Mouse (Mus musculus) hindbrain, postnatal 0 days (tissue): Measurements from ENCODE around the gene Ap5z1. TPM values are rescaled to one million over a fixed set of nuclear protein-coding genes. Genes with fewer than 3 reads are reported as not detected.

Experiments
- ATAC-seq: fragments of 200-750 bp; cut with Nextera tagmentation; 2 replicates; pipeline ENCODE4 v1.8.0; 2017; ENCODE audit warnings: mild to moderate bottlenecking, moderate TSS enrichment, moderate library complexity
- DNase-seq: peaks from one replicate; pipeline ENCODE4 v3.0.0-alpha.2; 2015; ENCODE audit warnings: low spot score
- H3K27ac ChIP-seq: fragments of 300-500 bp; sonication (generic); 2 replicates; pipeline ENCODE4 v1.5.1; 2014; ENCODE audit warnings: mild to moderate bottlenecking
- H3K27me3 ChIP-seq: fragments of 300-500 bp; sonication (generic); 2 replicates; pipeline ENCODE4 v1.6.1; 2014; ENCODE audit warnings: low read length, mixed read lengths; ENCODE audit not compliant: insufficient read depth
- H3K36me3 ChIP-seq: fragments of 300-500 bp; sonication (generic); 2 replicates; pipeline ENCODE4 v1.6.1; 2014; ENCODE audit warnings: low read length, mixed read lengths; ENCODE audit not compliant: insufficient read depth
- H3K4me1 ChIP-seq: fragments of 300-500 bp; sonication (generic); 2 replicates; pipeline ENCODE4 v1.6.1; 2014; ENCODE audit warnings: antibody characterized with exemption, low read length, mixed read lengths; ENCODE audit not compliant: insufficient read depth
- H3K4me2 ChIP-seq: fragments of 300-500 bp; sonication (generic); 2 replicates; pipeline ENCODE4 v1.6.1; 2014; ENCODE audit warnings: low read depth, mild to moderate bottlenecking, low read length, moderate library complexity, mixed read lengths
- H3K4me3 ChIP-seq: fragments of 300-500 bp; sonication (generic); 2 replicates; pipeline ENCODE4 v1.5.1; 2014; ENCODE audit warnings: low read length
- H3K9ac ChIP-seq: fragments of 300-500 bp; sonication (generic); replicated peaks from 2 replicates; pipeline ENCODE4 v1.6.1; 2014; ENCODE audit warnings: mild to moderate bottlenecking, low read length, moderate library complexity, mixed read lengths
- H3K9me3 ChIP-seq: fragments of 300-500 bp; sonication (generic); 2 replicates; pipeline ENCODE4 v1.6.1; 2016; ENCODE audit warnings: low read length, mixed read lengths
- CTCF ChIP-seq: IDR thresholded peaks from 2 replicates; pipeline ENCODE4 v1.5.1; 2016; ENCODE audit warnings: antibody characterized with exemption, control low read depth, low read depth
- WGBS: fragments of 180-500 bp; shearing (Covaris S2); extraction: QIAGEN DNeasy Blood & Tissue Kit; methylation state at CpG from one replicate; pipeline ENCODE4 v1.1.7; 2014; 5-methylcytosine and 5-hydroxymethylcytosine counted together
- polyA plus RNA-seq: library from polyadenylated mRNA; unstranded; fragments of >200 nt; fragmentation: Nextera tagmentation; extraction: Ambion mirVana; gene quantifications from 2 replicates; pipeline ENCODE4 v1.2.1, GENCODE M21; 2015
- total RNA-seq: library from RNA; depleted of rRNA; stranded (reverse); fragments of >200 nt; gene quantifications from 2 replicates; pipeline ENCODE4 v1.2.3, GENCODE M21; 2014

Ap5z1 gene
- total and polyA plus RNA-seq, 2 experiments from 2014 or later: 7.5 to 22.1 TPM

- ATAC-seq (0 out of 2 replicates have a peak, but pooled peaks have one; percentile 10), DNase-seq (peak; percentile 55)
- Histone ChIP-seq H3K4me1 (no peaks in the 10 kb centered on the region), H3K9ac (no peak overlapping the region), H3K27ac (peak overlapping the region; percentile 27; the same call in 1 of the 2 replicates), H3K36me3 (no peaks in the 10 kb centered on the region), H3K4me3 (no peak overlapping the region), H3K9me3 (no peaks in the 10 kb centered on the region), H3K27me3 (no peaks in the 10 kb centered on the region), H3K4me2 (no peak overlapping the region)
- peak; percentile 31 for TF ChIP-seq CTCF
- 52% methylated on average over 14 of the region's 14 CpGs for WGBS
These were observed 31.8 kb downstream of the Ap5z1 start for GRCm38 (mm10) chr5:142495321-142496096.

DNA sequence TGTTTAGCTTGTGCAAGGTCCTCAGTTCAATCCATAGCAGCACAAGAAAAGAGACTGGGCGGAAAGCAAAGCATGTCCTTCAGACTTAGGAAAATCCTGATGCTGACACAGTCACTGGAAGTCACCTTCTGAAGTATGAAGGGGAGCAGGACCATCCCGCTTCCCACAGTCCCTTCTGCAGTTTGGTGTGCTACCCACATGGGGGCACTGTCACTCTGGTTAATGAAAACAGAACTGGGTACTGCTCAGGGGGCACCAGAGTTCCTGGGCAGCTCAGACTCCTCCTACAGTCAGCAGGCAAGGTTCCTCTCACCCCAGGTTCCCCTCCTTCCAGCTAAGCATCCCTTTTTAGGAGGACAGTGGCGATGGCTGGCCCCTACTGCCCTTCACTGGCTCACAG lies 35.2 kb downstream of the Ap5z1 start:
- H3K4me2 ChIP-seq: no peak overlapping the region
- peak; percentile 27; the same call in 1 of the 2 replicates for ATAC-seq
- 31% methylated on average over 3 of the region's 3 CpGs for WGBS

DNA sequence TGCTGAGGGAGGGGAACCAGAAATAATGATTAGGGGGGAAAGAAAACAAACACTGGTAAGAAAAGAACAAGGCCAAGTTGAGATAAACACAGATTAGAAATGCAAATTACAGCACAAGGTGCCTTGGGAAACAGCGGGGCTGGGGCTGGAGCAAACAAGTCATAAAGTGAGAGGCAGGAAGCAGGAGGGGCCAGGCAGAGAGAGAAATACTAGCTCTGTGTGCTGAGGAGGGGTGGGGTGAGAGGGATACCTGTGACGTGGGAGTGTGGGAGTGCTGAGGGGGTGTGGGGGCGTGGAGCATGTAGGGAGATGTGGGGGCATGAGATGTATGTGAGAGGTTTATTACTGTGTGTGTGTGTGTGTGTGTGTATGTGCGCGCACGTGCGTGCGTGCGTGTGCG lies 37.2 kb downstream of the Ap5z1 start:
- DNase-seq (no peak), ATAC-seq (no peak)
- WGBS: 85% methylated on average over 10 of the region's 10 CpGs
- Histone ChIP-seq H3K4me1 (no peaks in the 10 kb centered on the region), H3K9ac (no peak overlapping the region), H3K36me3 (no peaks in the 10 kb centered on the region), H3K4me2 (no peak overlapping the region), H3K4me3 (no peak overlapping the region), H3K27ac (no peak overlapping the region), H3K27me3 (no peaks in the 10 kb centered on the region), H3K9me3 (no peaks in the 10 kb centered on the region)
- TF ChIP-seq CTCF: no peak

More for the DNA sequence above, 35.2 kb downstream of the Ap5z1 start:
- Histone ChIP-seq H3K4me3 (no peak overlapping the region), H3K27ac (no peak overlapping the region), H3K9me3 (no peaks in the 10 kb centered on the region), H3K4me1 (no peaks in the 10 kb centered on the region), H3K27me3 (no peaks in the 10 kb centered on the region), H3K9ac (no peak overlapping the region), H3K36me3 (no peaks in the 10 kb centered on the region)
- peak; percentile 84 for TF ChIP-seq CTCF
- peak; percentile 73 for DNase-seq

DNA sequence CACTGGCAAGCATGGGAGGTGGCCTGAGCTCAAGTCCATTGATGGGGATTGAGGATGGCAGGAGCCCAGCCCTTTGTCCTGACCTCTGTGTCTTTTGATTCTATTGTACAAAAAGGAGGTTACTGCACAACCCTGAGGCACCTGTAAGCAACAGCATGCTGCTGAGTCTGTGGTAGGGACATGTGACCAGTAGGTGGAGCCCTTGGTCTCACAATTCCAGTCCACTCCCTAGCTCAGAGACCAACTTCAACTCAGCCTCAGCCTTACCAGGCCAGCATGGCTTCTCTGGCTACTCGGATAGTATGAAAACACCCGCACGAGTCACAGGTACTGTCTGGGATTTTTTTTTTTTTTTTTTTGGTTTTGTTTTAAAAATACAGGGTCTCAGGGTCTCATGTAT lies 38.7 kb downstream of the Ap5z1 start:
- ATAC-seq (peak; percentile 94), DNase-seq (peak; percentile 94)
- H3K9ac ChIP-seq: no peak overlapping the region
- no peak overlapping the region for H3K4me2 ChIP-seq
- H3K4me1 ChIP-seq: no peaks in the 10 kb centered on the region; the same call in 1 of the 2 replicates
- 0% methylated on average over 3 of the region's 3 CpGs for WGBS
- H3K27me3 ChIP-seq: no peaks in the 10 kb centered on the region
- H3K9me3 ChIP-seq: no peaks in the 10 kb centered on the region
- no peak overlapping the region for H3K4me3 ChIP-seq
- 0 out of 2 replicates have a peak, but pooled peaks cover 3% of the 10 kb centered on the region for H3K36me3 ChIP-seq
- TF ChIP-seq CTCF: peak; percentile 95
- no peak overlapping the region for H3K27ac ChIP-seq

- Histone ChIP-seq H3K9ac (no peak overlapping the region), H3K4me3 (no peak overlapping the region), H3K36me3 (0 out of 2 replicates have a peak, but pooled peaks cover 3% of the 10 kb centered on the region), H3K9me3 (no peaks in the 10 kb centered on the region), H3K4me1 (peaks cover 4% of the 10 kb centered on the region), H3K4me2 (no peak overlapping the region), H3K27me3 (no peaks in the 10 kb centered on the region), H3K27ac (no peak overlapping the region)
- DNase-seq (no peak), ATAC-seq (no peak)
- 68% methylated on average over 3 of the region's 3 CpGs for WGBS
- no peak for TF ChIP-seq CTCF
These were observed 40.4 kb downstream of the Ap5z1 start for GRCm38 (mm10) chr5:142504175-142504574.

DNA sequence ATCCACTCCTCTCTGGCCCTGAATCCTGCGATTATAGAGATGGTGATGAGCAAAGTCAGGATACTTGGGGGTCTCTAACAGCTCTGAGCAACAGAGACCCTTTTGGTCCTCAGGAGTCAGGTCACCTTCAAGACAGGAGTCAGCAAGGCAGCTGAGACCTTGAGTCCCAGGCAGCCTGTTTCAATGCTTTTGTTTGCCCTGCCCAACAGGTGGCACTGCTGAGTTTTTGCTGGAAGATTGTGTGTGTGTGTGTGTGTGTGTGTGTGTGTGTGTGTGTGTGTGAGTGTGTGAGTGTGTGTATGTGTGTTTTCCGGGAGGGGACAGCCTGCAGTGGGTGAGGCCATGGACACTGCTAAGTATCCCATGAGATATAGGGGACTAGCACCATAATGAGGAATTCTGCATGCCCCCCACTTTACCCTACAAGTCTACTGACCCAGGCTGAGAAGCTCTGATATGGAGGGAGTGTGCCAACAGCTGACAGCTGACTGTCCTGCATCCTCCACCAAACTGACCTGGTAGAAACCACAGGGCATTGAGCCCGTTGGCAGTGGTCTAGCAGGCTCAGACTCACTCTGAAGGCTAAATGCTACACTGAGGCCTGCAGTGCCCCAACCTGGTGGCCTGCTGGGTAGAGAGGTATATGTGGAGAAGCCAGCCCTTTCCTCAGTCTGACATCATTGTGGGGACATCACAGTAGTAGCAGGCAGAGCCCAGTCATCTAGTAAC lies 42.1 kb downstream of the Ap5z1 start:
- TF ChIP-seq CTCF: peak; percentile 57
- WGBS: 79% methylated on average over 3 of the region's 3 CpGs
- ATAC-seq: no peak

More for the DNA sequence above, 42.1 kb downstream of the Ap5z1 start:
- Histone ChIP-seq H3K9ac (no peak overlapping the region), H3K4me1 (peaks cover 14% of the 10 kb centered on the region), H3K27ac (no peak overlapping the region), H3K27me3 (no peaks in the 10 kb centered on the region), H3K4me2 (no peak overlapping the region), H3K4me3 (no peak overlapping the region), H3K9me3 (no peaks in the 10 kb centered on the region), H3K36me3 (0 out of 2 replicates have a peak, but pooled peaks cover 3% of the 10 kb centered on the region)
- no peak for DNase-seq
